Mouse (Mus musculus) E14TG2a.4 (cell line): ENCODE results near the gene BC051142.

Experiments used
- CTCF ChIP-seq: conservative IDR thresholded peaks from 2 replicates; pipeline ENCODE4 v1.5.1; 2014; ENCODE audit warnings: low read length
- NANOG ChIP-seq: IDR thresholded peaks from 2 replicates; pipeline ENCODE4 v1.6.1; 2014; ENCODE audit warnings: borderline replicate concordance, low read length, mixed read lengths

DNA sequence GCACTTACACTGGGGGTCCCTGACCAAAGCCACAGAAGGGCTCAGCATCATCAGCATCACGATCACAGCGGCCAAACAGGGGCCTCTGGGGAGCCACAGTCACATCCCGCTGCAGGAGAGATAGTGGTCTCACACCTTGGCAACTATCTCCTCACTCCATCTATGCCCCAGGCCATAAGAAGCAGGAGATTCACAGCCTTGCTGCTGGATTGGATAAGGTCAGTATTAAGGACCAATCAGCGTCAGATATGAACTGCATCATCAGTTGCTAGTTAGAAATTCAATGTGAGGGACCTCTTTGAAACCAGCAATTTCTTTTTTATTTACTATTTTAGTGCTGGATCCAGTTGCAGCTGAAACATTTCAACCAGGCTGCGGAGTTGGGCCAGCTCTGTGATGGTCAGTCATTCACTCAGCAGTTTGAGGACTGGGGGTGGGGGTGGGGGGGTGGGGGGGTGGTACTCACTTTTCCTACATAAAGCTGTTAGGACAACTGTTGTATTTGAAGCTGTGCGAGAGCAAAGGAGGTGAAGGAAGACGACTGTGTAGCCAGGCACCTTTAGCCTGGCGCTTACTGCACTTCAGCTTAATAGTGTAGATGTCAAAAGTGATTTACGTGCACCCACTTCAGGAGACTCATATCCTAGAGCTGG, 436 bp upstream of the BC051142 start:
- TF ChIP-seq CTCF: no peak
- no peak for TF ChIP-seq NANOG
